Mouse (Mus musculus) activated CD4-positive, CD25-positive, alpha-beta regulatory T cell (primary cell): ENCODE data around the gene Fbxl4. TPM values are rescaled to one million over a fixed set of nuclear protein-coding genes. Genes with fewer than 3 reads are reported as not detected.

ENCODE experiments used
- polyA plus RNA-seq, 2 experiments: library from polyadenylated mRNA; unstranded; fragments of 100-300 nt; shearing (Covaris generic); gene quantifications; one replicate each; pipeline ENCODE4 v1.2.1; 2017

Fbxl4 gene
- polyA plus RNA-seq, result 10 to 100 TPM; 12.9 to 18.3 TPM

GRCm38 (mm10) chr4:22357266-22357930 is at the start of gene Fbxl4:
Gene Fbxl4 (plus strand): TSS chr4:22357543.

Other genes with a start within 250 kb of the Fbxl4 start
- gene Pou3f2, start 130.8 kb downstream of the Fbxl4 start, polyA plus RNA-seq, result under 1 TPM in 1 of 2 experiments, not detected in 1; 0.10 TPM